Mouse (Mus musculus): ENCODE data around the gene Ptpn7. TPM values are rescaled to one million over a fixed set of nuclear protein-coding genes. Genes with fewer than 3 reads are reported as not detected.
"Not testable (repeated sequence)": the region's sequence is repeated elsewhere in the genome, so short reads cannot be mapped to it uniquely, and the experiment has no call there.

Gene Ptpn7
- polyA plus RNA-seq, 1 experiment from 2014 or later, result 1.3 TPM

- DNase-seq (ENCODE audit: low spot score), result no peak
- 91% methylated on average over 8 of the region's 8 CpGs for WGBS
- no peak overlapping the region for H3K4me3 ChIP-seq
- H3K36me3 ChIP-seq (replicated peaks), result no peaks in the 10 kb centered on the region
- peaks cover 20% of the 10 kb centered on the region for H3K4me1 ChIP-seq
- H3K27me3 ChIP-seq (replicated peaks; ENCODE audit: low read depth, poor library complexity, severe bottlenecking), result peaks cover 16% of the 10 kb centered on the region; the same call in 1 of the 2 replicates
- no peak overlapping the region; the same call in 1 of the 2 replicates for H3K27ac ChIP-seq (replicated peaks)
- no peaks in the 10 kb centered on the region for H3K9me3 ChIP-seq
Measured at GRCm38 (mm10) chr1:135181880-135182623, 49.6 kb downstream of the Ptpn7 start.

GRCm38 (mm10) chr1:135182975-135183374 lies 50.5 kb downstream of the Ptpn7 start:
- H3K4me3 ChIP-seq, result no peak overlapping the region
- no peaks in the 10 kb centered on the region for H3K9me3 ChIP-seq
- peak overlapping the region; percentile 51 for H3K27ac ChIP-seq (replicated peaks)
- no peak for DNase-seq (ENCODE audit: low spot score)
- no peaks in the 10 kb centered on the region for H3K36me3 ChIP-seq (replicated peaks)
- H3K27me3 ChIP-seq (replicated peaks; ENCODE audit: low read depth, poor library complexity, severe bottlenecking), result peaks cover 17% of the 10 kb centered on the region; the same call in 1 of the 2 replicates
- peaks cover 20% of the 10 kb centered on the region for H3K4me1 ChIP-seq
- 68% methylated on average over 3 of the region's 3 CpGs for WGBS

- H3K27me3 ChIP-seq (replicated peaks; ENCODE audit: low read depth, poor library complexity, severe bottlenecking), result peaks cover 17% of the 10 kb centered on the region; the same call in 1 of the 2 replicates
- no peaks in the 10 kb centered on the region for H3K36me3 ChIP-seq (replicated peaks)
- no peak overlapping the region for H3K4me3 ChIP-seq
- H3K27ac ChIP-seq (replicated peaks), result no peak overlapping the region
- peaks cover 20% of the 10 kb centered on the region for H3K4me1 ChIP-seq
- WGBS, result 75% methylated on average over 4 of the region's 4 CpGs
- DNase-seq (ENCODE audit: low spot score), result no peak
- no peaks in the 10 kb centered on the region for H3K9me3 ChIP-seq
Measured at GRCm38 (mm10) chr1:135183448-135183847, 50.9 kb downstream of the Ptpn7 start.

GRCm38 (mm10) chr1:135183941-135184570 lies 51.6 kb downstream of the Ptpn7 start:
- peaks cover 17% of the 10 kb centered on the region; the same call in 1 of the 2 replicates for H3K27me3 ChIP-seq (replicated peaks; ENCODE audit: low read depth, poor library complexity, severe bottlenecking)
- H3K9me3 ChIP-seq, result no peaks in the 10 kb centered on the region
- H3K4me3 ChIP-seq, result no peak overlapping the region
- H3K4me1 ChIP-seq, result peaks cover 20% of the 10 kb centered on the region
- WGBS, result 70% methylated on average over 11 of the region's 11 CpGs
- H3K36me3 ChIP-seq (replicated peaks), result no peaks in the 10 kb centered on the region
- DNase-seq (ENCODE audit: low spot score), result no peak
- no peak overlapping the region for H3K27ac ChIP-seq (replicated peaks)

- H3K36me3 ChIP-seq (replicated peaks), result no peaks in the 10 kb centered on the region
- no peak overlapping the region for H3K4me3 ChIP-seq
- 35% methylated on average over 5 of the region's 5 CpGs for WGBS
- H3K27me3 ChIP-seq (replicated peaks; ENCODE audit: low read depth, poor library complexity, severe bottlenecking), result peaks cover 17% of the 10 kb centered on the region; the same call in 1 of the 2 replicates
- peaks cover 20% of the 10 kb centered on the region for H3K4me1 ChIP-seq
- DNase-seq (ENCODE audit: low spot score), result no peak
- H3K9me3 ChIP-seq, result no peaks in the 10 kb centered on the region
- H3K27ac ChIP-seq (replicated peaks), result no peak overlapping the region
Measured at GRCm38 (mm10) chr1:135185936-135186335, 53.4 kb downstream of the Ptpn7 start.

GRCm38 (mm10) chr1:135186427-135186826 lies 53.9 kb downstream of the Ptpn7 start:
- WGBS, result 29% methylated on average over 8 of the region's 8 CpGs
- no peak overlapping the region for H3K4me3 ChIP-seq
- no peak overlapping the region for H3K27ac ChIP-seq (replicated peaks)
- H3K9me3 ChIP-seq, result no peaks in the 10 kb centered on the region
- no peak for DNase-seq (ENCODE audit: low spot score)
- no peaks in the 10 kb centered on the region for H3K36me3 ChIP-seq (replicated peaks)
- H3K27me3 ChIP-seq (replicated peaks; ENCODE audit: low read depth, poor library complexity, severe bottlenecking), result peaks cover 17% of the 10 kb centered on the region; the same call in 1 of the 2 replicates
- H3K4me1 ChIP-seq, result peaks cover 20% of the 10 kb centered on the region

GRCm38 (mm10) chr1:135187016-135187415 lies 54.5 kb downstream of the Ptpn7 start:
- H3K4me3 ChIP-seq; H3K36me3 ChIP-seq (replicated peaks); H3K9me3 ChIP-seq; DNase-seq (ENCODE audit: low spot score); H3K27ac ChIP-seq (replicated peaks): not testable (repeated sequence)
- Histone ChIP-seq H3K4me1 (peaks cover 20% of the 10 kb centered on the region), H3K27me3 (replicated peaks; ENCODE audit: low read depth, poor library complexity, severe bottlenecking) (peaks cover 17% of the 10 kb centered on the region; the same call in 1 of the 2 replicates)
- 43% methylated on average over 2 of the region's 2 CpGs for WGBS

- H3K4me3 ChIP-seq, result no peak overlapping the region
- peaks cover 17% of the 10 kb centered on the region; the same call in 1 of the 2 replicates for H3K27me3 ChIP-seq (replicated peaks; ENCODE audit: low read depth, poor library complexity, severe bottlenecking)
- 30% methylated on average over 3 of the region's 3 CpGs for WGBS
- peaks cover 16% of the 10 kb centered on the region for H3K4me1 ChIP-seq
- no peak for DNase-seq (ENCODE audit: low spot score)
- H3K36me3 ChIP-seq (replicated peaks), result no peaks in the 10 kb centered on the region
- no peaks in the 10 kb centered on the region for H3K9me3 ChIP-seq
- no peak overlapping the region for H3K27ac ChIP-seq (replicated peaks)
Measured at GRCm38 (mm10) chr1:135188197-135188596, 55.7 kb downstream of the Ptpn7 start.

- DNase-seq (ENCODE audit: low spot score), result no peak
- no peak overlapping the region for H3K27ac ChIP-seq (replicated peaks)
- WGBS, result 93% methylated on average over 4 of the region's 4 CpGs
Measured at GRCm38 (mm10) chr1:135189186-135189585, 56.7 kb downstream of the Ptpn7 start.

GRCm38 (mm10) chr1:135194335-135194734 lies 61.8 kb downstream of the Ptpn7 start:
- WGBS, result 86% methylated on average over 5 of the region's 5 CpGs
- not testable (repeated sequence) for DNase-seq (ENCODE audit: low spot score)

More at GRCm38 (mm10) chr1:135189186-135189585, 56.7 kb downstream of the Ptpn7 start:
- Histone ChIP-seq H3K27me3 (replicated peaks; ENCODE audit: low read depth, poor library complexity, severe bottlenecking) (peaks cover 17% of the 10 kb centered on the region; the same call in 1 of the 2 replicates), H3K4me3 (no peak overlapping the region), H3K4me1 (peaks cover 9% of the 10 kb centered on the region), H3K36me3 (replicated peaks) (no peaks in the 10 kb centered on the region), H3K9me3 (no peaks in the 10 kb centered on the region)

More at GRCm38 (mm10) chr1:135194335-135194734, 61.8 kb downstream of the Ptpn7 start:
- H3K27ac ChIP-seq (replicated peaks); H3K27me3 ChIP-seq (replicated peaks; ENCODE audit: low read depth, poor library complexity, severe bottlenecking); H3K36me3 ChIP-seq (replicated peaks); H3K9me3 ChIP-seq; H3K4me3 ChIP-seq: not testable (repeated sequence)
- peaks cover 17% of the 10 kb centered on the region for H3K4me1 ChIP-seq
